Mouse (Mus musculus): ENCODE measurements around the gene Adk.

DNA sequence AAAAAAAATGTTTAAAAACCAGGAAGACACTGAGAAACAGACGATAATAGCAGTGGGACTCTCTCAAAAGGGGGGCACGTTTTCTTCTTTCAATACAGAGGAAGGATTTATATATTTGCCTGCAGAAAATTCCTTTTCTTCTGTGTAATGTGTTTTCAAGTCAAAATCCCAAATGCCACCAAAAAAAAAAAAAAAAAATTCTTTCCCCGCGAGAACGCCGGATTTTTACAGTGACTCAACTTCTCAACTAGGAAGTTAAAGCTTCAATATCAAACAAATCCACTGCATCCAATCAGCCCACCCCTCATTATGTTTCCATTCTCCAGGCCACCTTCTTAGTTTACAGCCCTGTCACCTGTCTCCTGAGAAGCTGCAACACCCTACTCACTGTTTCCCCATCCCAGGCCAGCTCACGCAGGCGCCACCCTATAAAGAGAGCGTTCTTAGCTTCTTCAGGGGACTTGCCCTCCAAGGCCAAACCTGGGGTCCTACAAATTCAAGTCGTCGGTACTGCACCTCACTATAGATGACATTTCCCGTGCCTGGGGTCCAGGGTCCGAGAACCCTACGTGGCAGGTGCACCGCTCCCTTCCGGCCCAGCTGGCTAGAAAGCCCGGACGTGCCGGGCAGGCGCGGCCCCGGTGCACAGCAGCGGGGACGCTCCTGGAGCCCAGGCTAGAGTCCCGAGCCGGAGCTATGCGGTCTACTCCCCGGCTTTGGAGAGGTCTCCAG lies 828 bp upstream of the Adk start:
- TF ChIP-seq POLR2A (IDR thresholded peaks at IDR 0.05; ENCODE audit: low read depth, low read length) (no peak), CTCF (IDR thresholded peaks at IDR 0.05; ENCODE audit: extremely low read depth, insufficient read depth, insufficient read length, insufficient replicate concordance) (no peak)

Data from spleen, adult 2 months (tissue).